Mouse (Mus musculus) midbrain, embryonic 16.5 days (tissue): ENCODE results near the gene Nemf. TPM values are rescaled to one million over a fixed set of nuclear protein-coding genes. Genes with fewer than 3 reads are reported as not detected.
"Not testable (repeated sequence)": the region's sequence is repeated elsewhere in the genome, so short reads cannot be mapped to it uniquely, and the experiment has no call there.

Source experiments
- ATAC-seq: fragments of 200-750 bp; cut with Nextera tagmentation; 2 replicates; pipeline ENCODE4 v1.8.0; 2017; ENCODE audit warnings: moderate TSS enrichment
- H3K27ac ChIP-seq: fragments of 300-500 bp; sonication (generic); 2 replicates; pipeline ENCODE4 v1.5.1; 2014; ENCODE audit warnings: mild to moderate bottlenecking, low read length, mixed read lengths
- H3K27me3 ChIP-seq: fragments of 300-500 bp; sonication (generic); 2 replicates; pipeline ENCODE4 v1.6.1; 2014; ENCODE audit warnings: low read depth, low read length, mixed read lengths; ENCODE audit not compliant: control insufficient read depth, insufficient read depth
- H3K36me3 ChIP-seq: fragments of 300-500 bp; sonication (generic); 2 replicates; pipeline ENCODE4 v1.6.1; 2014; ENCODE audit warnings: mild to moderate bottlenecking, low read length, moderate library complexity, mixed read lengths; ENCODE audit not compliant: control insufficient read depth, insufficient read depth
- H3K4me1 ChIP-seq: fragments of 300-500 bp; sonication (generic); 2 replicates; pipeline ENCODE4 v1.6.1; 2014; ENCODE audit warnings: mild to moderate bottlenecking, low read length, mixed read lengths; ENCODE audit not compliant: control insufficient read depth, insufficient read depth
- H3K4me2 ChIP-seq: fragments of 300-500 bp; sonication (generic); 2 replicates; pipeline ENCODE4 v1.6.1; 2014; ENCODE audit warnings: mild to moderate bottlenecking, low read length, mixed read lengths
- H3K4me3 ChIP-seq: fragments of 300-500 bp; sonication (generic); 2 replicates; pipeline ENCODE4 v1.5.1; 2014; ENCODE audit warnings: low read depth, mild to moderate bottlenecking, low read length, moderate library complexity, mixed read lengths
- H3K9ac ChIP-seq: fragments of 300-500 bp; sonication (generic); 2 replicates; pipeline ENCODE4 v1.6.1; 2014; ENCODE audit warnings: low read depth, low read length, mixed read lengths
- H3K9me3 ChIP-seq: fragments of 300-500 bp; sonication (generic); replicated peaks from 2 replicates; pipeline ENCODE4 v1.6.1; 2014; ENCODE audit warnings: mild to moderate bottlenecking, low read length, mixed read lengths; ENCODE audit not compliant: control insufficient read depth, poor library complexity, severe bottlenecking
- WGBS: fragments of 180-500 bp; shearing (Covaris S2); extraction: QIAGEN DNeasy Blood & Tissue Kit; methylation state at CpG from one replicate; pipeline ENCODE4 v1.1.7; 2014; 5-methylcytosine and 5-hydroxymethylcytosine counted together
- polyA plus RNA-seq: library from polyadenylated mRNA; unstranded; fragments of >200 nt; fragmentation: Nextera tagmentation; extraction: Ambion mirVana; gene quantifications from 2 replicates; pipeline ENCODE4 v1.2.1, GENCODE M21; 2015

Gene Nemf
- polyA plus RNA-seq, 1 experiment from 2014 or later = 86.5 TPM

- Histone ChIP-seq H3K4me3 (no peak overlapping the region), H3K9ac (no peak overlapping the region), H3K36me3 (no peaks in the 10 kb centered on the region), H3K27me3 (no peaks in the 10 kb centered on the region), H3K4me1 (peaks cover 7% of the 10 kb centered on the region; the same call in 1 of the 2 replicates), H3K9me3 (no peaks in the 10 kb centered on the region), H3K4me2 (no peak overlapping the region), H3K27ac (no peak overlapping the region)
- no peak for ATAC-seq
These were observed 9.5 kb upstream of the Nemf start for GRCm38 (mm10) chr12:69366424-69366823.

- Histone ChIP-seq H3K27ac (no peak overlapping the region), H3K9me3 (no peaks in the 10 kb centered on the region), H3K36me3 (no peaks in the 10 kb centered on the region), H3K4me2 (no peak overlapping the region), H3K4me3 (no peak overlapping the region), H3K4me1 (peaks cover 6% of the 10 kb centered on the region; the same call in 1 of the 2 replicates), H3K27me3 (no peaks in the 10 kb centered on the region), H3K9ac (no peak overlapping the region)
- ATAC-seq = no peak
- 85% methylated on average over 7 of the region's 7 CpGs for WGBS
These were observed 8.8 kb upstream of the Nemf start for GRCm38 (mm10) chr12:69365757-69366156.

- peak overlapping the region; percentile 42 for H3K4me3 ChIP-seq
- no peak overlapping the region for H3K27ac ChIP-seq
- peak overlapping the region; percentile 74 for H3K4me2 ChIP-seq
- no peak for ATAC-seq
- no peaks in the 10 kb centered on the region for H3K27me3 ChIP-seq
- H3K4me1 ChIP-seq = 0 out of 2 replicates have a peak, but pooled peaks cover 6% of the 10 kb centered on the region
- no peaks in the 10 kb centered on the region for H3K36me3 ChIP-seq
- peak overlapping the region; percentile 42; the same call in 1 of the 2 replicates for H3K9ac ChIP-seq
- WGBS = 5% methylated on average over 32 of the region's 32 CpGs
- H3K9me3 ChIP-seq = no peaks in the 10 kb centered on the region
These were observed 7.2 kb upstream of the Nemf start for GRCm38 (mm10) chr12:69363899-69364762.

- not testable (repeated sequence) for H3K27me3 ChIP-seq, H3K36me3 ChIP-seq, H3K9ac ChIP-seq, H3K9me3 ChIP-seq, H3K4me2 ChIP-seq, ATAC-seq, H3K4me1 ChIP-seq, H3K27ac ChIP-seq, H3K4me3 ChIP-seq
- WGBS = 96% methylated on average over 6 of the region's 7 CpGs
These were observed 6.1 kb upstream of the Nemf start for GRCm38 (mm10) chr12:69363110-69363509.

GRCm38 (mm10) chr12:69362388-69362787, 5.4 kb upstream of the Nemf start:
- no peak for ATAC-seq
- H3K4me3 ChIP-seq = no peak overlapping the region
- H3K9ac ChIP-seq = no peak overlapping the region
- WGBS = 51% methylated on average over 4 of the region's 4 CpGs
- H3K27me3 ChIP-seq = no peaks in the 10 kb centered on the region
- no peaks in the 10 kb centered on the region for H3K9me3 ChIP-seq
- H3K27ac ChIP-seq = no peak overlapping the region
- H3K36me3 ChIP-seq = no peaks in the 10 kb centered on the region
- H3K4me1 ChIP-seq = 0 out of 2 replicates have a peak, but pooled peaks cover 6% of the 10 kb centered on the region
- peak overlapping the region; percentile 75 for H3K4me2 ChIP-seq

GRCm38 (mm10) chr12:69361919-69362318, 5.0 kb upstream of the Nemf start:
- peak overlapping the region; percentile 73 for H3K9ac ChIP-seq
- no peaks in the 10 kb centered on the region for H3K36me3 ChIP-seq
- H3K9me3 ChIP-seq = no peaks in the 10 kb centered on the region
- no peaks in the 10 kb centered on the region for H3K27me3 ChIP-seq
- H3K4me2 ChIP-seq = peak overlapping the region; percentile 75
- peak overlapping the region; percentile 89 for H3K27ac ChIP-seq
- H3K4me1 ChIP-seq = 0 out of 2 replicates have a peak, but pooled peaks cover 6% of the 10 kb centered on the region
- no peak for ATAC-seq
- 7% methylated on average over 10 of the region's 10 CpGs for WGBS
- H3K4me3 ChIP-seq = peak overlapping the region; percentile 54

- not testable (repeated sequence) for H3K27me3 ChIP-seq, H3K4me1 ChIP-seq, H3K9me3 ChIP-seq, H3K36me3 ChIP-seq
- peak; percentile 96 for ATAC-seq
- peak overlapping the region; percentile 75 for H3K4me2 ChIP-seq
- H3K9ac ChIP-seq = peak overlapping the region; percentile 73
- H3K27ac ChIP-seq = peak overlapping the region; percentile 89
- WGBS = under 1% methylated on average over 37 of the region's 50 CpGs
- peak overlapping the region; percentile 54 for H3K4me3 ChIP-seq
These were observed 4.3 kb upstream of the Nemf start for GRCm38 (mm10) chr12:69360997-69361899.

- H3K9me3 ChIP-seq = no peaks in the 10 kb centered on the region
- H3K4me2 ChIP-seq = no peak overlapping the region
- no peak overlapping the region for H3K27ac ChIP-seq
- no peak overlapping the region for H3K4me3 ChIP-seq
- peaks cover 12% of the 10 kb centered on the region for H3K4me1 ChIP-seq
- no peak overlapping the region for H3K9ac ChIP-seq
- 18% methylated on average over 5 of the region's 5 CpGs for WGBS
- no peaks in the 10 kb centered on the region for H3K27me3 ChIP-seq
- ATAC-seq = no peak
- H3K36me3 ChIP-seq = no peaks in the 10 kb centered on the region
These were observed 3.7 kb upstream of the Nemf start for GRCm38 (mm10) chr12:69360655-69360996.

GRCm38 (mm10) chr12:69357300-69357646, 308 bp upstream of the Nemf start:
- Histone ChIP-seq H3K4me1 (peaks cover 14% of the 10 kb centered on the region), H3K27me3 (no peaks in the 10 kb centered on the region), H3K9me3 (no peaks in the 10 kb centered on the region), H3K27ac (no peak overlapping the region; the same call in 1 of the 2 replicates), H3K4me2 (peak overlapping the region; percentile 80), H3K36me3 (peaks cover 5% of the 10 kb centered on the region; the same call in 1 of the 2 replicates), H3K4me3 (peak overlapping the region; percentile 92), H3K9ac (peak overlapping the region; percentile 59)
- no peak for ATAC-seq
- 6% methylated on average over 13 of the region's 13 CpGs for WGBS
